Mouse (Mus musculus) erythroblast, embryonic 14.5 days (primary cell): ENCODE results near the gene Dnaic2.

ENCODE experiments used
- GATA1 ChIP-seq: IDR thresholded peaks from 2 replicates; pipeline ENCODE4 v1.6.1; 2012; ENCODE audit warnings: low read length, inconsistent platforms, mixed read lengths
- TAL1 ChIP-seq: IDR thresholded peaks from 3 replicates; pipeline ENCODE4 v1.6.1; 2012; ENCODE audit warnings: low read length, inconsistent platforms, mixed read lengths

DNA sequence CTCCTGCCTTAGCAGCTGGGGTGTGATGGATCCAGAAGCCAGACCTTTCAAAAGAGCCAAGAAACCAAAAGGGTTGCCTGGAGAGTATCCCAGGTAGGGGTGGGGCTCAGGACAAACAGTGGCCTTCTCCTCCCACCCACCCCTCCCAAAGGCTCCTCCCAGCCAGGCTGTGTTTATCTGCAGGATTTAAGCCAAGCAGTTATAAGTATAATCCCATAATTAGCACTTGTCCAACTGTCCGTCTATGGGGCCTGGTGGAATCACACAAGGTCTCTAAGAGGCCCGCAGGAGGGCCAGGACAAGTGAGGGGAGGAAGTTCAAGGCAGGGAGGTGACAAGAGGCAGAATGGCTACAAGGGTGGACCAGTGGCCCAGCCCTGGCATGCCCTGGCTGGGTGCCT is 44.7 kb downstream of the Dnaic2 start:
- no peak for TF ChIP-seq TAL1
- TF ChIP-seq GATA1: no peak
